Mouse (Mus musculus) stomach, embryonic 16.5 days (tissue): ENCODE measurements around the gene Ms4a6c. TPM values are rescaled to one million over a fixed set of nuclear protein-coding genes. Genes with fewer than 3 reads are reported as not detected.
A peak's percentile ranks its signal among the peaks of the same experiment; 100 is the strongest.
"Not testable (repeated sequence)": the region's sequence is repeated elsewhere in the genome, so short reads cannot be mapped to it uniquely, and the experiment has no call there.

Experiments used
- ATAC-seq: fragments of 200-750 bp; cut with Nextera tagmentation; 2 replicates; pipeline ENCODE4 v1.8.0; 2017; ENCODE audit warnings: moderate number of reproducible peaks, moderate TSS enrichment; ENCODE audit not compliant: insufficient read depth, low FRiP score
- H3K27ac ChIP-seq: fragments of 300-500 bp; sonication (generic); 2 replicates; pipeline ENCODE4 v1.5.1; 2014; ENCODE audit warnings: low read length
- H3K27me3 ChIP-seq: fragments of 300-500 bp; sonication (generic); 2 replicates; pipeline ENCODE4 v1.6.1; 2014; ENCODE audit warnings: low read length, control low read depth, mixed read lengths; ENCODE audit not compliant: control insufficient read depth, insufficient read depth
- H3K36me3 ChIP-seq: fragments of 300-500 bp; sonication (generic); 2 replicates; pipeline ENCODE4 v1.6.1; 2014; ENCODE audit warnings: low read length; ENCODE audit not compliant: control insufficient read depth, insufficient read depth
- H3K4me1 ChIP-seq: fragments of 300-500 bp; sonication (generic); 2 replicates; pipeline ENCODE4 v1.6.1; 2014; ENCODE audit warnings: low read length, control low read depth, mixed read lengths; ENCODE audit not compliant: control insufficient read depth, insufficient read depth
- H3K4me2 ChIP-seq: fragments of 300-500 bp; sonication (generic); 2 replicates; pipeline ENCODE4 v1.6.1; 2014; ENCODE audit warnings: low read depth, low read length, mixed read lengths
- H3K4me3 ChIP-seq: fragments of 300-500 bp; sonication (generic); replicated peaks from 2 replicates; pipeline ENCODE4 v1.5.1; 2014; ENCODE audit warnings: mild to moderate bottlenecking, low read length
- H3K9ac ChIP-seq: fragments of 300-500 bp; sonication (generic); 2 replicates; pipeline ENCODE4 v1.6.1; 2014; ENCODE audit warnings: low read length
- H3K9me3 ChIP-seq: fragments of 300-500 bp; sonication (generic); replicated peaks from 2 replicates; pipeline ENCODE4 v1.6.1; 2016; ENCODE audit warnings: low read length, control low read depth; ENCODE audit not compliant: control insufficient read depth
- WGBS: fragments of 180-500 bp; shearing (Covaris S2); extraction: QIAGEN DNeasy Blood & Tissue Kit; methylation state at CpG from one replicate; pipeline ENCODE4 v1.1.7; 2014; 5-methylcytosine and 5-hydroxymethylcytosine counted together
- polyA plus RNA-seq: library from polyadenylated mRNA; unstranded; fragments of >200 nt; fragmentation: Nextera tagmentation; extraction: Ambion mirVana; gene quantifications from 2 replicates; pipeline ENCODE4 v1.2.1, GENCODE M21; 2015

Ms4a6c gene
- polyA plus RNA-seq, result 9.3 and 12.4 TPM in 2 replicates

GRCm38 (mm10) chr19:11469215-11469614 is at the start of gene Ms4a6c:
TSS of gene Ms4a6c (plus strand) at chr19:11469366.
- H3K27ac ChIP-seq, H3K4me2 ChIP-seq, H3K4me1 ChIP-seq, ATAC-seq, H3K36me3 ChIP-seq, H3K9ac ChIP-seq, H3K9me3 ChIP-seq, H3K27me3 ChIP-seq: not testable (repeated sequence)
- 0 out of 2 replicates have a peak within 1 kb of the TSS, but pooled peaks have one; percentile 3 for H3K4me3 ChIP-seq
- WGBS, result 82% methylated on average over 4 of the region's 4 CpGs

- 79% methylated on average over 1 of the region's 1 CpGs for WGBS
- H3K4me3 ChIP-seq, H3K9ac ChIP-seq, H3K36me3 ChIP-seq, ATAC-seq, H3K9me3 ChIP-seq, H3K4me2 ChIP-seq, H3K27me3 ChIP-seq, H3K27ac ChIP-seq, H3K4me1 ChIP-seq: not testable (repeated sequence)
These were observed 38.0 kb upstream of the Ms4a6c start for GRCm38 (mm10) chr19:11431209-11431608.

GRCm38 (mm10) chr19:11435058-11435834 is 33.9 kb upstream of the Ms4a6c start:
- no peak overlapping the region for H3K4me3 ChIP-seq
- 80% methylated on average over 4 of the region's 4 CpGs for WGBS
- no peaks in the 10 kb centered on the region for H3K27me3 ChIP-seq

GRCm38 (mm10) chr19:11443338-11443737 is 25.8 kb upstream of the Ms4a6c start, which contains the start of gene Ms4a4b:
TSS of gene Ms4a4b (plus strand) at chr19:11443553.
- Histone ChIP-seq H3K27ac (no peak within 1 kb of the TSS), H3K9me3 (no peaks in the 10 kb centered on the region), H3K9ac (no peak within 1 kb of the TSS), H3K36me3 (no peaks in the 10 kb centered on the region), H3K4me1 (no peaks in the 10 kb centered on the region), H3K4me3 (no peak within 1 kb of the TSS), H3K27me3 (no peaks in the 10 kb centered on the region), H3K4me2 (no peak within 1 kb of the TSS)
- no peak for ATAC-seq

More at GRCm38 (mm10) chr19:11435058-11435834, 33.9 kb upstream of the Ms4a6c start:
- no peaks in the 10 kb centered on the region for H3K9me3 ChIP-seq
- no peaks in the 10 kb centered on the region for H3K36me3 ChIP-seq
- H3K9ac ChIP-seq, result no peak overlapping the region
- ATAC-seq, result no peak
- no peak overlapping the region for H3K4me2 ChIP-seq
- H3K27ac ChIP-seq, result no peak overlapping the region
- H3K4me1 ChIP-seq, result no peaks in the 10 kb centered on the region

- 69% methylated on average over 5 of the region's 5 CpGs for WGBS
- Histone ChIP-seq H3K9me3 (no peaks in the 10 kb centered on the region), H3K9ac (no peak overlapping the region), H3K4me3 (no peak overlapping the region), H3K27ac (no peak overlapping the region), H3K4me2 (no peak overlapping the region), H3K27me3 (no peaks in the 10 kb centered on the region), H3K4me1 (no peaks in the 10 kb centered on the region), H3K36me3 (no peaks in the 10 kb centered on the region)
- ATAC-seq, result no peak
These were observed 25.2 kb upstream of the Ms4a6c start for GRCm38 (mm10) chr19:11443964-11444363.

- no peaks in the 10 kb centered on the region for H3K27me3 ChIP-seq
- H3K36me3 ChIP-seq, result no peaks in the 10 kb centered on the region
- H3K27ac ChIP-seq, result no peak overlapping the region
- H3K9ac ChIP-seq, result no peak overlapping the region
- H3K4me2 ChIP-seq, result no peak overlapping the region
- no peak for ATAC-seq
- no peaks in the 10 kb centered on the region for H3K9me3 ChIP-seq
- H3K4me1 ChIP-seq, result no peaks in the 10 kb centered on the region
- WGBS, result 85% methylated on average over 2 of the region's 2 CpGs
- H3K4me3 ChIP-seq, result no peak overlapping the region
These were observed 21.9 kb upstream of the Ms4a6c start for GRCm38 (mm10) chr19:11447238-11447637.

GRCm38 (mm10) chr19:11459041-11459440 is 10.1 kb upstream of the Ms4a6c start:
- H3K4me3 ChIP-seq, H3K27me3 ChIP-seq, H3K9me3 ChIP-seq, ATAC-seq, H3K27ac ChIP-seq, H3K9ac ChIP-seq, H3K4me1 ChIP-seq, H3K4me2 ChIP-seq, H3K36me3 ChIP-seq: not testable (repeated sequence)
- 69% methylated on average over 3 of the region's 4 CpGs for WGBS

GRCm38 (mm10) chr19:11464795-11465194 is 4.4 kb upstream of the Ms4a6c start:
- WGBS, result 57% methylated on average over 1 of the region's 1 CpGs
- ATAC-seq, H3K9me3 ChIP-seq: not testable (repeated sequence)

GRCm38 (mm10) chr19:11466471-11466870 is 2.7 kb upstream of the Ms4a6c start:
- no peaks in the 10 kb centered on the region for H3K36me3 ChIP-seq
- 38% methylated on average over 5 of the region's 5 CpGs for WGBS
- H3K27me3 ChIP-seq, result no peaks in the 10 kb centered on the region
- no peaks in the 10 kb centered on the region for H3K4me1 ChIP-seq
- H3K9ac ChIP-seq, result no peak overlapping the region
- no peak overlapping the region for H3K27ac ChIP-seq
- no peak overlapping the region for H3K4me3 ChIP-seq
- H3K9me3 ChIP-seq, result no peaks in the 10 kb centered on the region
- H3K4me2 ChIP-seq, result no peak overlapping the region
- ATAC-seq, result no peak

More at GRCm38 (mm10) chr19:11464795-11465194, 4.4 kb upstream of the Ms4a6c start:
- not testable (repeated sequence) for H3K27ac ChIP-seq, H3K9ac ChIP-seq, H3K36me3 ChIP-seq, H3K4me3 ChIP-seq, H3K4me1 ChIP-seq, H3K4me2 ChIP-seq, H3K27me3 ChIP-seq
